Mouse (Mus musculus): ENCODE data around the gene Sh3bgrl2.
"Not testable (repeated sequence)": the region's sequence is repeated elsewhere in the genome, so short reads cannot be mapped to it uniquely, and the experiment has no call there.

Sh3bgrl2 gene

GRCm38 (mm10) chr9:83547830-83548689, at the start of gene Sh3bgrl2:
Gene Sh3bgrl2 (plus strand): TSS chr9:83548327.
- DNase-seq (ENCODE audit: low spot score in 2 of 2), result peak; percentile 51 to 85

GRCm38 (mm10) chr9:83519081-83519480, 29.0 kb upstream of the Sh3bgrl2 start:
- not testable (repeated sequence) for DNase-seq (ENCODE audit: low spot score in 2 of 2)

- DNase-seq (ENCODE audit: low spot score in 2 of 2), result no peak
Measured at GRCm38 (mm10) chr9:83519510-83520155, 28.5 kb upstream of the Sh3bgrl2 start.

- no peak for DNase-seq (ENCODE audit: low spot score in 2 of 2)
Measured at GRCm38 (mm10) chr9:83527341-83528060, 20.6 kb upstream of the Sh3bgrl2 start.

GRCm38 (mm10) chr9:83533044-83533769, 14.9 kb upstream of the Sh3bgrl2 start:
- DNase-seq (ENCODE audit: low spot score in 2 of 2), result no peak

GRCm38 (mm10) chr9:83536959-83537358, 11.2 kb upstream of the Sh3bgrl2 start:
- DNase-seq (ENCODE audit: low spot score in 2 of 2), result no peak

GRCm38 (mm10) chr9:83537510-83537909, 10.6 kb upstream of the Sh3bgrl2 start:
- no peak for DNase-seq (ENCODE audit: low spot score in 2 of 2)

- peak in 1 of 2 experiments; percentile 28 for DNase-seq (ENCODE audit: low spot score in 2 of 2)
Measured at GRCm38 (mm10) chr9:83537921-83538536, 10.1 kb upstream of the Sh3bgrl2 start.

- no peak for DNase-seq (ENCODE audit: low spot score in 2 of 2)
Measured at GRCm38 (mm10) chr9:83539809-83540491, 8.2 kb upstream of the Sh3bgrl2 start.

GRCm38 (mm10) chr9:83540492-83540857, 7.7 kb upstream of the Sh3bgrl2 start:
- no peak for DNase-seq (ENCODE audit: low spot score in 2 of 2)

- DNase-seq (ENCODE audit: low spot score in 2 of 2), result no peak
Measured at GRCm38 (mm10) chr9:83540975-83541374, 7.2 kb upstream of the Sh3bgrl2 start.

GRCm38 (mm10) chr9:83545240-83545639, 2.9 kb upstream of the Sh3bgrl2 start:
- DNase-seq (ENCODE audit: low spot score in 2 of 2), result no peak

- no peak for DNase-seq (ENCODE audit: low spot score in 2 of 2)
Measured at GRCm38 (mm10) chr9:83546316-83546715, 1.8 kb upstream of the Sh3bgrl2 start.

- DNase-seq (ENCODE audit: low spot score in 2 of 2), result no peak
Measured at GRCm38 (mm10) chr9:83547229-83547628, 898 bp upstream of the Sh3bgrl2 start.

- DNase-seq (ENCODE audit: low spot score in 2 of 2), result no peak
Measured at GRCm38 (mm10) chr9:83549866-83550265, 1.7 kb downstream of the Sh3bgrl2 start.

GRCm38 (mm10) chr9:83551116-83551515, 3.0 kb downstream of the Sh3bgrl2 start:
- DNase-seq (ENCODE audit: low spot score in 2 of 2), result no peak

- DNase-seq (ENCODE audit: low spot score in 2 of 2), result no peak
Measured at GRCm38 (mm10) chr9:83551632-83552031, 3.5 kb downstream of the Sh3bgrl2 start.

GRCm38 (mm10) chr9:83555580-83555979, 7.5 kb downstream of the Sh3bgrl2 start:
- no peak for DNase-seq (ENCODE audit: low spot score in 2 of 2)

- DNase-seq (ENCODE audit: low spot score in 2 of 2), result no peak
Measured at GRCm38 (mm10) chr9:83556236-83556635, 8.1 kb downstream of the Sh3bgrl2 start.
